Mouse (Mus musculus): ENCODE results near the gene Ccdc106. TPM values are rescaled to one million over a fixed set of nuclear protein-coding genes. Genes with fewer than 3 reads are reported as not detected.
A peak's percentile ranks its signal among the peaks of the same experiment; 100 is the strongest.

Gene Ccdc106
- total and polyA plus RNA-seq, 2 experiments, result 0.28 to 0.35 TPM

DNA sequence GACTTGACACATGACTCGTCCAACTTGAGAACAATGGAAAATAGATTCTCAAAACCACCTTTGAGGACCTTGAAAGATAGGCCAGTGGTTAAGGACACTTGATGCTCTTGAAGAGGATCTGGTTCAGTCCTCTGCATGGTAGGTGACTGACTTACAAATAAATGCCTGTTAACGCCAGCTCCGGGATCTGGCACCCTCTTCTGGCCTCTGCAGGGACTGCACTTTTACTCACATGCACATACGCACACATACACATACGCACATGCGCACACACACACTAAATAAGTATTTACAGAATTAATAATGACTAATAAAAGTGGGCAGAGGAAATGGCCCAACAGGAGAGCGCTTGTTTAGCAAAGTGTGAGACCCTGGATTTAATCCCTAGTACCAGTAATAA is 43.5 kb upstream of the Ccdc106 start:
- Histone ChIP-seq H3K27me3 (ENCODE audit: control insufficient read depth, insufficient read depth, low read length) (no peaks in the 10 kb centered on the region), H3K36me3 (ENCODE audit: control insufficient read depth, insufficient read depth, low read length) (no peaks in the 10 kb centered on the region), H3K4me3 (ENCODE audit: insufficient read depth, low read depth, low read length) (no peak overlapping the region), H3K27ac (replicated peaks; ENCODE audit: insufficient read depth, low read depth, low read length) (no peak overlapping the region), H3K4me1 (ENCODE audit: control insufficient read depth, insufficient read depth, low read length) (no peaks in the 10 kb centered on the region), H3K9ac (ENCODE audit: low read depth, low read length) (no peak overlapping the region), H3K79me2 (ENCODE audit: control insufficient read depth, insufficient read depth, low read length) (no peaks in the 10 kb centered on the region)
- DNase-seq (ENCODE audit: extremely low read depth, low read depth, low spot score), result no peak
- TF ChIP-seq CTCF (IDR thresholded peaks at IDR 0.05; ENCODE audit: low read depth, low read length) (peak; percentile 20; the same call in 1 of the 2 replicates), POLR2A (IDR thresholded peaks at IDR 0.05; ENCODE audit: extremely low read depth, insufficient read depth, low read length) (no peak)
- 92% methylated on average over 7 of the region's 7 CpGs for WGBS

GRCm38 (mm10) chr7:4988250-4988649 is 32.1 kb upstream of the Ccdc106 start:
- Histone ChIP-seq H3K27me3 (ENCODE audit: control insufficient read depth, insufficient read depth, low read length) (no peaks in the 10 kb centered on the region; the same call in 1 of the 2 replicates), H3K36me3 (ENCODE audit: control insufficient read depth, insufficient read depth, low read length) (no peaks in the 10 kb centered on the region), H3K4me3 (ENCODE audit: insufficient read depth, low read depth, low read length) (no peak overlapping the region), H3K27ac (replicated peaks; ENCODE audit: insufficient read depth, low read depth, low read length) (no peak overlapping the region), H3K9ac (ENCODE audit: low read depth, low read length) (no peak overlapping the region), H3K79me2 (ENCODE audit: control insufficient read depth, insufficient read depth, low read length) (no peaks in the 10 kb centered on the region), H3K4me1 (ENCODE audit: control insufficient read depth, insufficient read depth, low read length) (no peaks in the 10 kb centered on the region)
- WGBS, result 46% methylated on average over 2 of the region's 2 CpGs
- TF ChIP-seq POLR2A (IDR thresholded peaks at IDR 0.05; ENCODE audit: extremely low read depth, insufficient read depth, low read length) (no peak), CTCF (IDR thresholded peaks at IDR 0.05; ENCODE audit: low read depth, low read length) (no peak)
- no peak for DNase-seq (ENCODE audit: extremely low read depth, low read depth, low spot score)

GRCm38 (mm10) chr7:4993347-4993998 is 26.9 kb upstream of the Ccdc106 start:
- H3K4me3 ChIP-seq (ENCODE audit: insufficient read depth, low read depth, low read length), result no peak overlapping the region
- no peak overlapping the region for H3K9ac ChIP-seq (ENCODE audit: low read depth, low read length)
- H3K27ac ChIP-seq (replicated peaks; ENCODE audit: insufficient read depth, low read depth, low read length), result no peak overlapping the region
- no peak for DNase-seq (ENCODE audit: extremely low read depth, low read depth, low spot score)
- H3K36me3 ChIP-seq (ENCODE audit: control insufficient read depth, insufficient read depth, low read length), result no peaks in the 10 kb centered on the region
- no peak for TF ChIP-seq POLR2A (IDR thresholded peaks at IDR 0.05; ENCODE audit: extremely low read depth, insufficient read depth, low read length)
- no peak for TF ChIP-seq CTCF (IDR thresholded peaks at IDR 0.05; ENCODE audit: low read depth, low read length)
- no peaks in the 10 kb centered on the region for H3K79me2 ChIP-seq (ENCODE audit: control insufficient read depth, insufficient read depth, low read length)
- no peaks in the 10 kb centered on the region; the same call in 1 of the 2 replicates for H3K27me3 ChIP-seq (ENCODE audit: control insufficient read depth, insufficient read depth, low read length)
- 85% methylated on average over 55 of the region's 55 CpGs for WGBS
- H3K4me1 ChIP-seq (ENCODE audit: control insufficient read depth, insufficient read depth, low read length), result peaks cover 4% of the 10 kb centered on the region; the same call in 1 of the 2 replicates

- Histone ChIP-seq H3K4me1 (ENCODE audit: control insufficient read depth, insufficient read depth, low read length) (peaks cover 4% of the 10 kb centered on the region; the same call in 1 of the 2 replicates), H3K9ac (ENCODE audit: low read depth, low read length) (no peak overlapping the region), H3K79me2 (ENCODE audit: control insufficient read depth, insufficient read depth, low read length) (no peaks in the 10 kb centered on the region), H3K27me3 (ENCODE audit: control insufficient read depth, insufficient read depth, low read length) (no peaks in the 10 kb centered on the region; the same call in 1 of the 2 replicates), H3K27ac (replicated peaks; ENCODE audit: insufficient read depth, low read depth, low read length) (no peak overlapping the region), H3K36me3 (ENCODE audit: control insufficient read depth, insufficient read depth, low read length) (no peaks in the 10 kb centered on the region), H3K4me3 (ENCODE audit: insufficient read depth, low read depth, low read length) (no peak overlapping the region)
- WGBS, result 84% methylated on average over 59 of the region's 59 CpGs
- DNase-seq (ENCODE audit: extremely low read depth, low read depth, low spot score), result no peak
- TF ChIP-seq POLR2A (IDR thresholded peaks at IDR 0.05; ENCODE audit: extremely low read depth, insufficient read depth, low read length) (no peak), CTCF (IDR thresholded peaks at IDR 0.05; ENCODE audit: low read depth, low read length) (no peak)
These were observed 26.2 kb upstream of the Ccdc106 start for GRCm38 (mm10) chr7:4993999-4994788.

GRCm38 (mm10) chr7:4995268-4996002 is 24.9 kb upstream of the Ccdc106 start:
- Histone ChIP-seq H3K36me3 (ENCODE audit: control insufficient read depth, insufficient read depth, low read length) (no peaks in the 10 kb centered on the region), H3K27ac (replicated peaks; ENCODE audit: insufficient read depth, low read depth, low read length) (no peak overlapping the region), H3K4me1 (ENCODE audit: control insufficient read depth, insufficient read depth, low read length) (peaks cover 4% of the 10 kb centered on the region; the same call in 1 of the 2 replicates), H3K79me2 (ENCODE audit: control insufficient read depth, insufficient read depth, low read length) (no peaks in the 10 kb centered on the region), H3K9ac (ENCODE audit: low read depth, low read length) (peak overlapping the region; percentile 87), H3K27me3 (ENCODE audit: control insufficient read depth, insufficient read depth, low read length) (no peaks in the 10 kb centered on the region), H3K4me3 (ENCODE audit: insufficient read depth, low read depth, low read length) (peak overlapping the region; percentile 89)
- no peak for TF ChIP-seq POLR2A (IDR thresholded peaks at IDR 0.05; ENCODE audit: extremely low read depth, insufficient read depth, low read length)
- TF ChIP-seq CTCF (IDR thresholded peaks at IDR 0.05; ENCODE audit: low read depth, low read length), result no peak
- no peak for DNase-seq (ENCODE audit: extremely low read depth, low read depth, low spot score)
- 7% methylated on average over 18 of the region's 19 CpGs for WGBS
